Mouse (Mus musculus): Measurements from ENCODE around the gene Aldoart2.
"Not testable (repeated sequence)": the region's sequence is repeated elsewhere in the genome, so short reads cannot be mapped to it uniquely, and the experiment has no call there.

Gene Aldoart2

GRCm38 (mm10) chr12:55565206-55565605 is at the start of gene Aldoart2:
Gene Aldoart2, plus strand, starts transcription at chr12:55565239.
- no peak for DNase-seq (ENCODE audit: low spot score in 2 of 2)

DNA sequence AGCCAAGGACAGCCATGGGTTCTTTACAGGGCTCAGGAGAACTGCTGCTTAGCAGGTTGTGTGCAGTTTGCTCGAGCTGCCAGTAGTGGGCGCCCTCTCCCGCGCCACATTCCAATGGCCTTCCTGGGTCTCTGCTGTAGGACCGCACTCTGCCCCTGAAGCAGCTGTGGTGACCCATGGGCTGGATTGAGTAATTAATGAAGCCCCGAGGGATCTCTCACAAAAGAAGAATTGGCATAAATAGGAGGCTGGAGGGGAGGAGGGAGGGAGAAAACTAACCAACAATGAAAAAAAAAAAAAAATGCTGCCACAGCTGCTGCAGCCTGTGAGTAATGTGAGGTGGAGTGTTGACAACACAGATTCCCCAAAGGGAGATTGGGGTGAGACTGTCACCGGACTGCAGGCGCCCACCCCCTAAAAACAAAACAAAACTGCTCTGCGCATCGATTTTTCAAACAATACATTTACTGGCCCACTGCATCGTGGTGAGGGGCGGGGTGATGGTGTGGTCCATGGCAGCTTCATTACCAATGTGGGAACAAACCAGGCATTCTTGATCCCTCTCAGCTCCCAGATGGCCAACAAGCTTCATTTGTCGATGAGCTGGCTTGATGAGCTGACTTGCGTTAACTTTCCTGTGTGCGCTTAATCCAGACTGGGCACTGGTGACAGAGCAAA is 46.8 kb upstream of the Aldoart2 start:
- peak in 1 of 2 experiments; percentile 40 for DNase-seq (ENCODE audit: low spot score in 2 of 2)

DNA sequence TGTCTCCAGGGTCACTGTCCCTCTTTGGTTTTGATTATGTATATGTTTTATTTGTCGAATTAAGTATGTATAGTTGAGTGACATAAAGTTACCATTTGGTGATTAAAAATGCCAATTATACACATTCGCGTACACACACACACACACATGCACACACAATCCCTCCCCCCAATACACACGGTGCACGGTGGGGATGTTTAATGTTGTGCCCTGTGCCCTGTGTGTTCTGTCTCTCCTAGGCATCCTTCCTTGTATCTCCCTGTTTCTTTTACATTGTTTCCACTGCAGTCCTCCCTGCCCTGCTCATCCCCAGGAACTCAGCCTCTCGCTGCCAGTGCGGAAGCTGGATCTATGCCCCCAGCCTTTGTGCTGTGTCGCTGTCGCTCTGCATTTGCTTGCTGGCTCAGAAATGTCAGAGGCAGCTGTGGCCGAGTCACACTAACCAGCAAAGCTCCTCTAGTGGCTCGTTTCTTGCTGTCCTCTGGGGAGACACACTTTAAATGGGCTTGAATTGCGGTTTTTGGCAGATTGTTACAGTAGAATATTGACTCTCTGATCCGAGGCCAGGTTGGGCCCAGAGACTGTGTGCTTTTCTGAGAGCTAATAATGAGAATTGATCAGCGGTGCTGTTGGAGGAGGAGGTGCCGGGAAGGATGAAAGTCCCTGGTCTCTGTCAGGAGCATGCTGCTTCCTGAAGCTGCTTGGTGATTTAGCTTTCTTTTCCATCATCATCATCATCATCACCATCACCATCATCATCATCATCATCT is 37.9 kb upstream of the Aldoart2 start:
- DNase-seq (ENCODE audit: low spot score in 2 of 2), result no peak

GRCm38 (mm10) chr12:55536537-55537135 is 28.4 kb upstream of the Aldoart2 start:
- DNase-seq (ENCODE audit: low spot score in 2 of 2), result no peak

DNA sequence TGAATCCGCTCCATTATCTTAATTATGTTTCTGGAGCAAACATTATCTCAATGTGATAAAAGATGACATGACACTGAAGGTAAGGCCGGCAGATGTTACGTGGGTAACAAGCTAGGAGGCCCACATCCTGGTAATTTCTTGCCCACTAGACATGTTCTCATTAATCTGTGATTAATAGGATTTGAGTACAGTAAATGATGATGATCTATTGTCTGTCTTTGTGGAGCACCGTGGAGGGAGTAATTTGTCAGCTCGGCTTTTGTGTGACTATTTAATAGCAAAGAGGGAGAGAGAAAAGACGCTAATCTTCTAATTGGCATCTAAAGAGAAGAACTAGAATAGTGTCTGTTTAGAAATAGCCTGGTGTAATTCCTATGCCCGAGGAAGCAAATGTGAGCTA is 27.3 kb upstream of the Aldoart2 start:
- no peak for DNase-seq (ENCODE audit: low spot score in 2 of 2)

DNA sequence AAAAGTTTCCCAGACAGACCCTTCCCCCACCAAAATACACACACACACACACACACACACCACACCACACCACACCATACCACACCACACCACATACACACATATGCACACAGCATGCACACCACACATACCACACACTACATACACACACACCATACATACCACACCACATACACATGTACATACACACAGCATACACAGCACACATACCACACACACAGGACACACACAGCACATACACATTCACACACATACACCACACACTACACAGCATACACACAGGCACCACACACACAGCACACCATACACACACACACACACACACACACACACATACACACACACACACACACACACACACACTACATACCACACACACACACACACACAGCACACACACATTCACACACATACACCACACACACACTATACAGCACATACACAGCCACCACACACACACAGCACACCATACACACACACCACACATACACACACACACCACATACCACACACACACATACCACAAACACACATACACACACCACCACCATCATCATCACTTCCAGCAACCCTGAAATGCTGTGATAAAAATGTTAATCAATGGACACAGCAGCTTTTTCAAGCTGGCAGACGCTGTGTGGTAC is 26.6 kb upstream of the Aldoart2 start:
- no peak for DNase-seq (ENCODE audit: low spot score in 2 of 2)

- DNase-seq (ENCODE audit: low spot score in 2 of 2), result no peak
These were observed 25.9 kb upstream of the Aldoart2 start for GRCm38 (mm10) chr12:55539157-55539556.

- DNase-seq (ENCODE audit: low spot score in 2 of 2), result not testable (repeated sequence)
These were observed 10.1 kb upstream of the Aldoart2 start for GRCm38 (mm10) chr12:55554901-55555300.

- no peak for DNase-seq (ENCODE audit: low spot score in 2 of 2)
These were observed 7.2 kb upstream of the Aldoart2 start for GRCm38 (mm10) chr12:55557866-55558265.

DNA sequence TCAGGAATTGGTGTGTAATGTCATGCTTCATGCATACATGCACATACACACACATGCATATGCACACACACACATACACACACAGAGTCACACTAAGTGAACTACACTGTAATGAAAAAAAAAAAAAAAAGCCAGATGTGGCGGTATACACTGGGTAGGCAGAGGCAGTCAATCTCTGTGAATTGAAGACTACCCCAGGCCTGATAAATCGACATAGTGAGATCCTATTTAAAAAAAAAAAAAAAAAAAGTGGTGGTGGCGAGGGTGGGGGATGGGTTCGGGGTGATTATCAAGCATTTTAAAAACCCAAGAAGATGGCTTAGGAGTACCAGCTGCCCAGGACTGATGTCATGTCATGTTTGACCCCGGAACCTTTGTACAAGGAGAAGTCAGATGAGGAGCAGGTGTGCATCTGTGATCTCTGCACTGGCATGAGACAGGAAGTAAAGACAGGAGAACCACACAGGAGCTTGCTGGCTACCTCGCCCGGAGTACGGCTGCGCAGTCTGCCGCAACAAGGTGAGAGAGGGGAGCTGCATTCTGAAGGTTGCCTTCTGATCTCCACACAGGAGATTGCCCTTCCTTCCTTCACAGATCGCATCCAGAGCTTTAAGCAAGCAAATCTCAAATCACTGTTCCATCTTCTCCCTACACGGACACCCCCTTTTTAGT is 5.7 kb upstream of the Aldoart2 start:
- no peak for DNase-seq (ENCODE audit: low spot score in 2 of 2)

- peak in 1 of 2 experiments; percentile 19 for DNase-seq (ENCODE audit: low spot score in 2 of 2)
These were observed 4.9 kb upstream of the Aldoart2 start for GRCm38 (mm10) chr12:55560025-55560690.

DNA sequence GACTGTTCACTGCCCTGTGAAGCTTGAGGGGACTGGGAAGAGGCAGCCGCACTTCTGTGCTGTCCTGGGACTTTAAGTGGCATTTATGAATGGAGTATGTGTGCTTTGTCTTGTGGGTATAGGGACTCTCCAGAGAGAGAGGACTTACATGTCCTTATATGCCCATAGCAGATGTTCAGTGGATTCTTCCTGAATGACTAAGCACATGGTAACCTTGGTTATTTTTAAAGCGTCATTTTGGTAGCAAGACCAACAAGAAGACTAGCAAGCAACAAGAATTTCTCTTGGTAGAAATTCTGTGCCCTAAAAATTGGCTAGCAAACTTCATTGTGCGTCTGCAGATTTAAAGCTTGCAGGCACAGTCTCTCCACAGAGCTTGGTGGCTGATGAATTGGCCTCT is 1.3 kb upstream of the Aldoart2 start:
- DNase-seq (ENCODE audit: low spot score in 2 of 2), result no peak

DNA sequence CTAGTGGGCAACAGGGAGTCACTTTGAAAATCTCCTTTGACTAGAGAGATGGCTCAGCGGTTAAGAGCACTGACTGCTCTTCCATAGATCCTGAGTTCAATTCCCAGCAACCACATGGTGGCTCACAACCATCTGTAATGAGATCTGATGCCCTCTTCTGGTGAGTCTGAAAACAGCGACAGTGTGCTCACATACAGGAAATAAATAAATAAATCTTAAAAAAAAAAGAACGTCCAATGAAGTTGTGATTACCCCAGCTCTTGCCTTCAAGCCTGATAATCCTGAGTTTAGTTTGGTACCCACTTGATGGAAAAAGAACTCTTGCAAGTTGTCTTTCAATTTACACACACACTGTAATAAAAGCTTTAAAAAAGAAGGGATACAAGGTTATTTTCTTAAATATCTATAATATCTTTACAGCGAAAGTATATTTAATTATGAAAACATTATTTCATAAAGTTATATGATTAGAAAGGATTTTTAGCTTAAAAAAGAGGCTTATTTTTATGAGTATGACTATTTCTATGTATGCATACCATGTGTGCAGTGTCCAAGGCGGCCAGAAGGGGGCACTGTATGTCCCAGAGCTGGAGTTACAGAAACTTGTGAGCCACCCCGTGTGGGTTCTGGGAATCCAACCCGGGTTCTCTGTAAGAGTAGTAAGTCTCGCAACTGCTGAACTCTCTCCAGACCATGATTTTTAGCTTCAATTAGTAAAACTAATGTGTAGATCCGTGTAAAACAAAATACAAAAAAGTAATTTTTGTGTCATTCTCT is 664 bp upstream of the Aldoart2 start:
- no peak for DNase-seq (ENCODE audit: low spot score in 2 of 2)

DNA sequence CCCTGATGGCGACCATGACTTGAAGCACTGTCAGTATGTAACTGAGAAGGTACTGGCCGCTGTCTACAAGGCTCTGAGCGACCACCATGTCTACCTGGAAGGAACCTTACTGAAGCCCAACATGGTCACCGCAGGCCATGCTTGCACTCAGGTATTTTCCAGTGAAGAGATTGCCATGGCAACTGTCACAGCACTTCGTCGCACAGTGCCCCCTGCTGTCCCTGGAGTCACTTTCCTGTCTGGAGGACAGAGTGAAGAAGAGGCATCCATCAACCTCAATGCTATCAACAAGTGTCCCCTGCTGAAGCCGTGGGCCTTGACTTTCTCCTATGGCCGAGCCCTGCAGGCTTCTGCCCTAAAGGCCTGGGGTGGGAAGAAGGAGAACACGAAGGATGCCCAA is 828 bp downstream of the Aldoart2 start:
- no peak for DNase-seq (ENCODE audit: low spot score in 2 of 2)

GRCm38 (mm10) chr12:55566837-55567236 is 1.8 kb downstream of the Aldoart2 start:
- no peak for DNase-seq (ENCODE audit: low spot score in 2 of 2)

- no peak for DNase-seq (ENCODE audit: low spot score in 2 of 2)
These were observed 3.4 kb downstream of the Aldoart2 start for GRCm38 (mm10) chr12:55568466-55568865.

DNA sequence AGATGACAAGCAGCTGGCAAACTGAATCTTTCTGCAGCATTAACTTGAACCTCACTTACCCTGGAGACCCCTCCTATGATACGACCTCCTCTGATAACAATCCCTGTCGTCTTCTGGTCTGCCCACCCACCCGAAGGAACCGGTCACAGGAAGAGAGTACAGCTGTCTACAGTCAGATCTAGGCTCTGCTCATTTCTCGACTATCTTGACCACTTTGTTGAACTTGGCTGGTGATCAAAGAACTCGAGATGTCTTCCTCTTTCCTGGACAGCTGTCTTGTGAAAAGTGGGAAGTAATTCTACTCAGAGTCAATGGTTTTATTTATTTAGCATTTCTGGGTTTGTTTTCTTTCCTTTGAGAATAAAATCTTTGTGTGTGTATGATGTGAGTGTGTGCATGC is 4.6 kb downstream of the Aldoart2 start:
- DNase-seq (ENCODE audit: low spot score in 2 of 2), result no peak

GRCm38 (mm10) chr12:55570646-55571045 is 5.6 kb downstream of the Aldoart2 start:
- DNase-seq (ENCODE audit: low spot score in 2 of 2), result no peak

- no peak for DNase-seq (ENCODE audit: low spot score in 2 of 2)
These were observed 6.1 kb downstream of the Aldoart2 start for GRCm38 (mm10) chr12:55571181-55571580.

GRCm38 (mm10) chr12:55571661-55572060 is 6.6 kb downstream of the Aldoart2 start:
- no peak for DNase-seq (ENCODE audit: low spot score in 2 of 2)
